Mouse (Mus musculus) brown adipose tissue, adult 24 weeks (tissue): ENCODE measurements at regions not wholly inside any gene's neighbourhood (a gene's known extent, or its start where the extent isn't known, plus 50 kb on each side); places are given as distances from the start of the nearest gene placed in this dataset.

Source experiments
- H3K27ac ChIP-seq: fragments of 200-500 bp; replicated peaks from 2 replicates; pipeline ENCODE4 v1.5.1; 2012; ENCODE audit warnings: low read depth, mild to moderate bottlenecking, low read length
- H3K4me1 ChIP-seq: fragments of 200-500 bp; 2 replicates; pipeline ENCODE4 v1.6.1; 2012; ENCODE audit warnings: low read length, mixed read lengths; ENCODE audit not compliant: control insufficient read depth, insufficient read depth, insufficient read length
- H3K4me3 ChIP-seq: fragments of 200-500 bp; 2 replicates; pipeline ENCODE4 v1.5.1; 2012; ENCODE audit warnings: low read depth, mild to moderate bottlenecking, low read length, moderate library complexity; ENCODE audit not compliant: insufficient read depth

GRCm38 (mm10) chr2:46524625-46525024, 1407.4 kb upstream of the Zeb2 start:
- H3K27ac ChIP-seq: no peak overlapping the region
- no peaks in the 10 kb centered on the region for H3K4me1 ChIP-seq
- H3K4me3 ChIP-seq: no peak overlapping the region

GRCm38 (mm10) chr2:46521147-46521965, 1404.2 kb upstream of the Zeb2 start:
- no peak overlapping the region for H3K27ac ChIP-seq
- H3K4me3 ChIP-seq: no peak overlapping the region
- H3K4me1 ChIP-seq: no peaks in the 10 kb centered on the region

- Histone ChIP-seq H3K4me1 (no peaks in the 10 kb centered on the region), H3K4me3 (no peak overlapping the region), H3K27ac (no peak overlapping the region)
Observed at GRCm38 (mm10) chr2:46512237-46513028, 1395.2 kb upstream of the Zeb2 start.

GRCm38 (mm10) chr2:46506951-46507350, 1389.8 kb upstream of the Zeb2 start:
- Histone ChIP-seq H3K4me3 (no peak overlapping the region), H3K27ac (no peak overlapping the region), H3K4me1 (no peaks in the 10 kb centered on the region)

GRCm38 (mm10) chr2:46503074-46503473, 1385.9 kb upstream of the Zeb2 start:
- no peaks in the 10 kb centered on the region for H3K4me1 ChIP-seq
- H3K4me3 ChIP-seq: no peak overlapping the region
- no peak overlapping the region for H3K27ac ChIP-seq

GRCm38 (mm10) chr2:46492299-46492698, 1375.1 kb upstream of the Zeb2 start:
- H3K4me1 ChIP-seq: no peaks in the 10 kb centered on the region
- H3K27ac ChIP-seq: no peak overlapping the region
- no peak overlapping the region for H3K4me3 ChIP-seq

- Histone ChIP-seq H3K4me1 (no peaks in the 10 kb centered on the region), H3K27ac (no peak overlapping the region), H3K4me3 (no peak overlapping the region)
Observed at GRCm38 (mm10) chr2:46491081-46491480, 1373.9 kb upstream of the Zeb2 start.

GRCm38 (mm10) chr2:46468936-46469629, 1351.9 kb upstream of the Zeb2 start:
- Histone ChIP-seq H3K4me1 (no peaks in the 10 kb centered on the region), H3K27ac (no peak overlapping the region), H3K4me3 (no peak overlapping the region)

GRCm38 (mm10) chr2:46465389-46465788, 1348.2 kb upstream of the Zeb2 start:
- 0 out of 2 replicates have a peak, but pooled peaks cover 2% of the 10 kb centered on the region for H3K4me1 ChIP-seq
- no peak overlapping the region for H3K27ac ChIP-seq
- H3K4me3 ChIP-seq: no peak overlapping the region

GRCm38 (mm10) chr2:46464913-46465312, 1347.7 kb upstream of the Zeb2 start:
- Histone ChIP-seq H3K27ac (no peak overlapping the region), H3K4me3 (no peak overlapping the region), H3K4me1 (0 out of 2 replicates have a peak, but pooled peaks cover 2% of the 10 kb centered on the region)

- no peak overlapping the region for H3K4me3 ChIP-seq
- 0 out of 2 replicates have a peak, but pooled peaks cover 2% of the 10 kb centered on the region for H3K4me1 ChIP-seq
- no peak overlapping the region for H3K27ac ChIP-seq
Observed at GRCm38 (mm10) chr2:46462670-46463069, 1345.5 kb upstream of the Zeb2 start.

GRCm38 (mm10) chr2:46450698-46451097, 1333.5 kb upstream of the Zeb2 start:
- Histone ChIP-seq H3K27ac (no peak overlapping the region), H3K4me1 (no peaks in the 10 kb centered on the region), H3K4me3 (no peak overlapping the region)

- H3K4me1 ChIP-seq: 0 out of 2 replicates have a peak, but pooled peaks cover 2% of the 10 kb centered on the region
- no peak overlapping the region for H3K27ac ChIP-seq
Observed at GRCm38 (mm10) chr2:46445306-46445705, 1328.1 kb upstream of the Zeb2 start.

GRCm38 (mm10) chr2:46443686-46444180, 1326.5 kb upstream of the Zeb2 start:
- Histone ChIP-seq H3K4me1 (0 out of 2 replicates have a peak, but pooled peaks cover 2% of the 10 kb centered on the region), H3K4me3 (peak overlapping the region; percentile 30; the same call in 1 of the 2 replicates), H3K27ac (peak overlapping the region; percentile 82)

More at GRCm38 (mm10) chr2:46445306-46445705, 1328.1 kb upstream of the Zeb2 start:
- H3K4me3 ChIP-seq: no peak overlapping the region
